In the genomic region with DNA sequence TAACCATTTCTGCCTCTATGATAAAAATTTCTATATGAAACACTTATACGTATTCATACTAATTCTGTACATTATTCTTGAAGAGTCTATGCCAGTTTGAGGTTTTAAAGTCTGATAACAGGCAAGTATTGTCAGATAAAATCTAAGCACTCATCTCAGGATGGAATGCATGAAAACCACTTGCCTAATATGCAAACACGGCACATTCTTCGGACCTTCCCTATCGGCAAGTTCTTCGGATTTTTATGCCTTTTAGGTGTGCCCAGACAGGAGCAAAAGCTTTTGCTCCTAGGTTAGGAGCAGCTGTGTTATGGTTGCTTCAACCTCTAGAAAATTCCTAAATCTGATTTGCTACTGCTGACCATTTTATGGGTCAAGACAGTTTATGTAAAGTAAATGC, we compare ENCODE assay signal across 28 mouse cellular contexts.
"Had no signal": no experiment of that assay in that cellular context is flagged by ENCODE, and none has a peak within 500 bp of the region (broad histone marks: within the 10 kb centered on the region; RNA-seq: fewer than 3 reads in every experiment).

No protein-coding gene starts in this region.

- H3K9me3 ChIP-seq: embryonic facial prominence, embryonic 10.5 days; embryonic facial prominence, embryonic 12.5 days; embryonic facial prominence, embryonic 13.5 days; embryonic facial prominence, embryonic 15.5 days; forebrain, embryonic 10.5 days; forebrain, embryonic 12.5 days; forebrain, embryonic 13.5 days; forebrain, embryonic 15.5 days had no signal

- H3K4me2 ChIP-seq: embryonic facial prominence, embryonic 12.5 days; embryonic facial prominence, embryonic 13.5 days; embryonic facial prominence, embryonic 15.5 days; forebrain, embryonic 12.5 days; forebrain, embryonic 13.5 days; forebrain, embryonic 15.5 days had no signal

- ATAC-seq: forebrain, embryonic 13.5 days; forebrain, embryonic 14.5 days; forebrain, embryonic 15.5 days; forebrain, embryonic 16.5 days; forebrain, postnatal 0 days had no signal

- H3K36me3 ChIP-seq: embryonic facial prominence, embryonic 10.5 days; embryonic facial prominence, embryonic 12.5 days; embryonic facial prominence, embryonic 13.5 days; embryonic facial prominence, embryonic 15.5 days; forebrain, embryonic 10.5 days; forebrain, embryonic 12.5 days; forebrain, embryonic 15.5 days had no signal

- H3K4me3 ChIP-seq: embryonic facial prominence, embryonic 10.5 days; embryonic facial prominence, embryonic 12.5 days; embryonic facial prominence, embryonic 13.5 days; embryonic facial prominence, embryonic 15.5 days; erythroblast, embryonic 14.5 days; forebrain, embryonic 10.5 days; forebrain, embryonic 12.5 days; forebrain, embryonic 13.5 days; forebrain, embryonic 15.5 days; gastrocnemius, adult 2 months had no signal

- DNase-seq: cerebellum, adult 2 months; cerebellum, adult 8-10 months; cerebellum, adult 9-10 months; cerebellum, adult 9-11 months; cerebellum, postnatal 10 days; cerebellum, postnatal 14 days; cerebellum, postnatal 25 days; cerebellum, postnatal 36 days; embryo, embryonic 11 days; forebrain, postnatal 0 days; gastrocnemius, adult 2 months; gastrocnemius, postnatal 10 days; gastrocnemius, postnatal 14 days; gastrocnemius, postnatal 25 days; gastrocnemius, postnatal 36 days; heart, adult 11 months; heart, adult 18-20 months had no signal

- H3K4me1 ChIP-seq: embryonic facial prominence, embryonic 10.5 days; embryonic facial prominence, embryonic 12.5 days; embryonic facial prominence, embryonic 13.5 days; embryonic facial prominence, embryonic 15.5 days; forebrain, embryonic 10.5 days; forebrain, embryonic 12.5 days; forebrain, embryonic 13.5 days; forebrain, embryonic 15.5 days had no signal

- H3K27ac ChIP-seq: embryonic facial prominence, embryonic 10.5 days; embryonic facial prominence, embryonic 12.5 days; embryonic facial prominence, embryonic 13.5 days; embryonic facial prominence, embryonic 15.5 days; forebrain, embryonic 10.5 days; forebrain, embryonic 12.5 days; forebrain, embryonic 13.5 days; forebrain, embryonic 15.5 days; gastrocnemius, adult 2 months had no signal

- H3K9ac ChIP-seq: embryonic facial prominence, embryonic 12.5 days; embryonic facial prominence, embryonic 13.5 days; embryonic facial prominence, embryonic 15.5 days; forebrain, embryonic 12.5 days; forebrain, embryonic 13.5 days; forebrain, embryonic 15.5 days; forebrain, postnatal 0 days had no signal

- H3K27me3 ChIP-seq: embryonic facial prominence, embryonic 12.5 days; embryonic facial prominence, embryonic 13.5 days; embryonic facial prominence, embryonic 15.5 days; forebrain, embryonic 12.5 days; forebrain, embryonic 13.5 days; forebrain, embryonic 15.5 days had no signal
